Mouse (Mus musculus): ENCODE measurements around the gene Ablim1. TPM values are rescaled to one million over a fixed set of nuclear protein-coding genes. Genes with fewer than 3 reads are reported as not detected.

Ablim1 gene
- polyA plus RNA-seq, 1 experiment from 2014 or later: 0.46 TPM

- H3K27ac ChIP-seq: no peak overlapping the region
- H3K36me3 ChIP-seq (ENCODE audit: inconsistent target): no peaks in the 10 kb centered on the region
- H3K79me2 ChIP-seq (ENCODE audit: inconsistent target): no peaks in the 10 kb centered on the region
- H3K4me3 ChIP-seq (ENCODE audit: inconsistent target): no peak overlapping the region
- whole genome bisulfite sequencing (ENCODE audit: missing documents): 68% methylated on average over 8 of the region's 8 CpGs
Measured at GRCm38 (mm10) chr19:57196616-57197015, 118.1 kb downstream of the Ablim1 start.

- H3K36me3 ChIP-seq (ENCODE audit: inconsistent target): no peaks in the 10 kb centered on the region
- no peaks in the 10 kb centered on the region for H3K79me2 ChIP-seq (ENCODE audit: inconsistent target)
- no peak overlapping the region for H3K27ac ChIP-seq
- 93% methylated on average over 11 of the region's 11 CpGs for WGBS (ENCODE audit: missing documents)
- no peak overlapping the region for H3K4me3 ChIP-seq (ENCODE audit: inconsistent target)
Measured at GRCm38 (mm10) chr19:57195169-57195930, 119.4 kb downstream of the Ablim1 start.

- Histone ChIP-seq H3K36me3 (ENCODE audit: inconsistent target) (no peaks in the 10 kb centered on the region), H3K4me3 (ENCODE audit: inconsistent target) (no peak overlapping the region), H3K27ac (no peak overlapping the region), H3K79me2 (ENCODE audit: inconsistent target) (no peaks in the 10 kb centered on the region)
- WGBS (ENCODE audit: missing documents): 89% methylated on average over 4 of the region's 6 CpGs
Measured at GRCm38 (mm10) chr19:57193958-57194357, 120.8 kb downstream of the Ablim1 start.

- Histone ChIP-seq H3K79me2 (ENCODE audit: inconsistent target) (no peaks in the 10 kb centered on the region), H3K27ac (no peak overlapping the region), H3K4me3 (ENCODE audit: inconsistent target) (no peak overlapping the region), H3K36me3 (ENCODE audit: inconsistent target) (no peaks in the 10 kb centered on the region)
- WGBS (ENCODE audit: missing documents): 77% methylated on average over 12 of the region's 12 CpGs
Measured at GRCm38 (mm10) chr19:57193382-57193781, 121.3 kb downstream of the Ablim1 start.

GRCm38 (mm10) chr19:57191109-57191508 lies 123.6 kb downstream of the Ablim1 start:
- H3K79me2 ChIP-seq (ENCODE audit: inconsistent target): no peaks in the 10 kb centered on the region
- H3K4me3 ChIP-seq (ENCODE audit: inconsistent target): no peak overlapping the region
- WGBS (ENCODE audit: missing documents): 92% methylated on average over 1 of the region's 1 CpGs
- no peak overlapping the region for H3K27ac ChIP-seq
- H3K36me3 ChIP-seq (ENCODE audit: inconsistent target): no peaks in the 10 kb centered on the region

GRCm38 (mm10) chr19:57189427-57189826 lies 125.3 kb downstream of the Ablim1 start:
- Histone ChIP-seq H3K27ac (no peak overlapping the region), H3K36me3 (ENCODE audit: inconsistent target) (no peaks in the 10 kb centered on the region), H3K79me2 (ENCODE audit: inconsistent target) (no peaks in the 10 kb centered on the region), H3K4me3 (ENCODE audit: inconsistent target) (no peak overlapping the region)
- WGBS (ENCODE audit: missing documents): 73% methylated on average over 5 of the region's 5 CpGs

GRCm38 (mm10) chr19:57188553-57188952 lies 126.2 kb downstream of the Ablim1 start:
- Histone ChIP-seq H3K36me3 (ENCODE audit: inconsistent target) (no peaks in the 10 kb centered on the region), H3K27ac (no peak overlapping the region), H3K79me2 (ENCODE audit: inconsistent target) (no peaks in the 10 kb centered on the region), H3K4me3 (ENCODE audit: inconsistent target) (no peak overlapping the region)
- WGBS (ENCODE audit: missing documents): 31% methylated on average over 4 of the region's 4 CpGs

- no peak overlapping the region for H3K27ac ChIP-seq
- H3K4me3 ChIP-seq (ENCODE audit: inconsistent target): no peak overlapping the region
- 87% methylated on average over 3 of the region's 3 CpGs for WGBS (ENCODE audit: missing documents)
- no peaks in the 10 kb centered on the region for H3K79me2 ChIP-seq (ENCODE audit: inconsistent target)
- no peaks in the 10 kb centered on the region for H3K36me3 ChIP-seq (ENCODE audit: inconsistent target)
Measured at GRCm38 (mm10) chr19:57185021-57185420, 129.7 kb downstream of the Ablim1 start.

- WGBS (ENCODE audit: missing documents): 93% methylated on average over 13 of the region's 13 CpGs
- H3K27ac ChIP-seq: no peak overlapping the region
- H3K36me3 ChIP-seq (ENCODE audit: inconsistent target): no peaks in the 10 kb centered on the region
- no peak overlapping the region for H3K4me3 ChIP-seq (ENCODE audit: inconsistent target)
- no peaks in the 10 kb centered on the region for H3K79me2 ChIP-seq (ENCODE audit: inconsistent target)
Measured at GRCm38 (mm10) chr19:57182938-57183720, 131.6 kb downstream of the Ablim1 start.

- 88% methylated on average over 10 of the region's 10 CpGs for WGBS (ENCODE audit: missing documents)
- H3K4me3 ChIP-seq (ENCODE audit: inconsistent target): no peak overlapping the region
- H3K27ac ChIP-seq: no peak overlapping the region
- no peaks in the 10 kb centered on the region for H3K36me3 ChIP-seq (ENCODE audit: inconsistent target)
- H3K79me2 ChIP-seq (ENCODE audit: inconsistent target): no peaks in the 10 kb centered on the region
Measured at GRCm38 (mm10) chr19:57181852-57182528, 132.7 kb downstream of the Ablim1 start.

GRCm38 (mm10) chr19:57181317-57181716 lies 133.4 kb downstream of the Ablim1 start:
- Histone ChIP-seq H3K79me2 (ENCODE audit: inconsistent target) (no peaks in the 10 kb centered on the region), H3K36me3 (ENCODE audit: inconsistent target) (no peaks in the 10 kb centered on the region), H3K27ac (no peak overlapping the region), H3K4me3 (ENCODE audit: inconsistent target) (no peak overlapping the region)
- WGBS (ENCODE audit: missing documents): 93% methylated on average over 6 of the region's 6 CpGs

GRCm38 (mm10) chr19:57180908-57181307 lies 133.8 kb downstream of the Ablim1 start:
- H3K27ac ChIP-seq: no peak overlapping the region

GRCm38 (mm10) chr19:57180333-57180732 lies 134.4 kb downstream of the Ablim1 start:
- Histone ChIP-seq H3K79me2 (ENCODE audit: inconsistent target) (no peaks in the 10 kb centered on the region), H3K27ac (no peak overlapping the region), H3K36me3 (ENCODE audit: inconsistent target) (no peaks in the 10 kb centered on the region), H3K4me3 (ENCODE audit: inconsistent target) (no peak overlapping the region)
- 18% methylated on average over 9 of the region's 9 CpGs for WGBS (ENCODE audit: missing documents)

More at GRCm38 (mm10) chr19:57180908-57181307, 133.8 kb downstream of the Ablim1 start:
- Histone ChIP-seq H3K36me3 (ENCODE audit: inconsistent target) (no peaks in the 10 kb centered on the region), H3K79me2 (ENCODE audit: inconsistent target) (no peaks in the 10 kb centered on the region), H3K4me3 (ENCODE audit: inconsistent target) (no peak overlapping the region)
- WGBS (ENCODE audit: missing documents): 88% methylated on average over 3 of the region's 3 CpGs

GRCm38 (mm10) chr19:57179269-57179668 lies 135.4 kb downstream of the Ablim1 start:
- no peaks in the 10 kb centered on the region for H3K79me2 ChIP-seq (ENCODE audit: inconsistent target)
- no peak overlapping the region for H3K27ac ChIP-seq
- H3K4me3 ChIP-seq (ENCODE audit: inconsistent target): no peak overlapping the region
- H3K36me3 ChIP-seq (ENCODE audit: inconsistent target): no peaks in the 10 kb centered on the region
- 91% methylated on average over 6 of the region's 7 CpGs for WGBS (ENCODE audit: missing documents)

GRCm38 (mm10) chr19:57177334-57177733 lies 137.4 kb downstream of the Ablim1 start:
- 88% methylated on average over 6 of the region's 6 CpGs for WGBS (ENCODE audit: missing documents)
- H3K27ac ChIP-seq: no peak overlapping the region
- H3K4me3 ChIP-seq (ENCODE audit: inconsistent target): no peak overlapping the region
- H3K36me3 ChIP-seq (ENCODE audit: inconsistent target): no peaks in the 10 kb centered on the region
- H3K79me2 ChIP-seq (ENCODE audit: inconsistent target): no peaks in the 10 kb centered on the region

Measured in macrophage (primary cell).